Mouse (Mus musculus) brain, embryonic 14.5 days (tissue): ENCODE results near the gene Rab3gap1.

Experiments used
- CTCF ChIP-seq: fragments of 200-500 bp; IDR thresholded peaks from 2 replicates; pipeline ENCODE4 v1.5.1; 2012; ENCODE audit warnings: inconsistent platforms, mild to moderate bottlenecking, moderate library complexity, borderline replicate concordance; ENCODE audit not compliant: insufficient read depth, insufficient read length; ENCODE audit errors: extremely low read depth
- POLR2A ChIP-seq: fragments of 200-500 bp; IDR thresholded peaks from 2 replicates; pipeline ENCODE4 v1.6.1; 2012; ENCODE audit warnings: mild to moderate bottlenecking, inconsistent platforms, borderline replicate concordance; ENCODE audit not compliant: poor library complexity, insufficient read depth, insufficient read length, severe bottlenecking; ENCODE audit errors: extremely low read depth

DNA sequence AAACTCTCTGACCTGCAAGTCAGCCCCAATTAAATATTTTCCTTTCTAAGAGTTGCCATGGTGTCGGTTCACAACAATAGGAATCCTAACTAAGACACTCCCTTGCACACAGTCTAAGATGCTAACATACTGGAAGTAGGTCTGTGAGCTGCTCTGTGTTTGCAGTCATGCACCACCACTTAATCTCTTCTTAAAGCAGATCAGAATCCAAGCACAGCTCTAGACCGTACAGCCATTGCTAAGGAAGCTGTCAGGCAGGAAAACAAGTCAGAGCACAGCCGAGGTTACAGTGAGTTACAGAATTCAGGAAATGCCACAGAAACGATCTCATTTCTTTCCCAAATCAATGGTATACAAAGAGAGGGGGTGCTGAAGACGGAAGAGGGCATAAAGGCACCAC, 90.2 kb downstream of the Rab3gap1 start:
- TF ChIP-seq POLR2A, result no peak
- TF ChIP-seq CTCF, result no peak
